Mouse (Mus musculus): ENCODE results near the gene Olfr715.
"Not testable (repeated sequence)": the region's sequence is repeated elsewhere in the genome, so short reads cannot be mapped to it uniquely, and the experiment has no call there.

- not testable (repeated sequence) for TF ChIP-seq CTCF (IDR thresholded peaks at IDR 0.05; ENCODE audit: extremely low read depth, insufficient read length, insufficient replicate concordance, low read depth, low read length); POLR2A (IDR thresholded peaks at IDR 0.05; ENCODE audit: low read depth, low read length)
Measured at GRCm38 (mm10) chr7:107110269-107110668, 20.6 kb downstream of the Olfr715 start, which contains the start of gene Olfr715b.

Measured in small intestine, adult 2 months (tissue).